Mouse (Mus musculus) Muller cell, postnatal 12 days (primary cell): ENCODE measurements at regions not wholly inside any gene's neighbourhood (a gene's known extent, or its start where the extent isn't known, plus 50 kb on each side); places are given as distances from the start of the nearest gene placed in this dataset.

Source experiments
- DNase-seq: peaks from one replicate; pipeline ENCODE4 v3.0.0-alpha.2; 2015; ENCODE audit errors: inconsistent ontology term

GRCm38 (mm10) chr2:106318695-106319266, 315.4 kb upstream of the Dnajc24 start:
- DNase-seq, result peak; percentile 21

DNA sequence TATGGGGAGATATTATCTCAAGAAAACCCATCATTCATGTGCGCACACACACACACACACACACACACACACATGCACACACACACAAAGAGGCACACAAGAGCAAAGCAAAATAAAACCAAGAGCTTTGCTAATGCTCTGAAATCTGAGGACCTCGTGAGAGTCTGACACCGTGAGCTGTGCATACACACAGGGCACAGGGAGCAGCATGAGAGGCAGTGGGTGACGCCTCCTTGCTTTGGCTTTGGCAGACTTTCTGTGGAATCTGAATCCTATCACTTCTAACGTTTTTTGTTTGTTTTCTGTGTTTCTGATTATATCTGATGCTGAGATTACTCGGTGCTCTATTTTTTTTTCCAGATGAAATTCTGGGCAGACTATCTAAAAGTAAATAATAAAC, 343.4 kb upstream of the Dnajc24 start:
- DNase-seq, result no peak

- no peak for DNase-seq
These were observed 343.9 kb upstream of the Dnajc24 start for GRCm38 (mm10) chr2:106347249-106347648.

GRCm38 (mm10) chr2:106355565-106355964, 337.5 kb upstream of the Mpped2 start:
- DNase-seq, result no peak

- DNase-seq, result peak; percentile 62
These were observed 337.0 kb upstream of the Mpped2 start for GRCm38 (mm10) chr2:106355984-106356547.

DNA sequence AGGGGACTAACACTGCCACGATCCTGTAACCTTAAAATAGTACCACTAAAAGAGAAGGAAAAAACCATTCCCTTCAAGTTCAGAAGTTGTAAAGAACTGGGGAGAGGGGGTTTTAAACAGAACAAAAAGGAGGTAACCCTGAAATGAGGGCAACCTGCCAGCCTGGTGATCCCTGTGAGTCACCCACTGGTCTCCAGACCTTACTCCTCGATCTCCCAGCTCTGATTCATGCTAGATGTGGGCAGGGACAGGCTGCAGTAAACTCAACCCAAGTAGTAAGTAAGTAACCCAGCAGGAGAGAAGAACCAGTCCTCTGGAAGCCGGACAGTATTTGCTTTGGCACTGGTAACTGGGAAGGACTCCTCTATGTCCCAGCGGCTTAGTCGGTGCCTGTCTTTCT, 324.4 kb upstream of the Mpped2 start:
- DNase-seq, result peak; percentile 55

DNA sequence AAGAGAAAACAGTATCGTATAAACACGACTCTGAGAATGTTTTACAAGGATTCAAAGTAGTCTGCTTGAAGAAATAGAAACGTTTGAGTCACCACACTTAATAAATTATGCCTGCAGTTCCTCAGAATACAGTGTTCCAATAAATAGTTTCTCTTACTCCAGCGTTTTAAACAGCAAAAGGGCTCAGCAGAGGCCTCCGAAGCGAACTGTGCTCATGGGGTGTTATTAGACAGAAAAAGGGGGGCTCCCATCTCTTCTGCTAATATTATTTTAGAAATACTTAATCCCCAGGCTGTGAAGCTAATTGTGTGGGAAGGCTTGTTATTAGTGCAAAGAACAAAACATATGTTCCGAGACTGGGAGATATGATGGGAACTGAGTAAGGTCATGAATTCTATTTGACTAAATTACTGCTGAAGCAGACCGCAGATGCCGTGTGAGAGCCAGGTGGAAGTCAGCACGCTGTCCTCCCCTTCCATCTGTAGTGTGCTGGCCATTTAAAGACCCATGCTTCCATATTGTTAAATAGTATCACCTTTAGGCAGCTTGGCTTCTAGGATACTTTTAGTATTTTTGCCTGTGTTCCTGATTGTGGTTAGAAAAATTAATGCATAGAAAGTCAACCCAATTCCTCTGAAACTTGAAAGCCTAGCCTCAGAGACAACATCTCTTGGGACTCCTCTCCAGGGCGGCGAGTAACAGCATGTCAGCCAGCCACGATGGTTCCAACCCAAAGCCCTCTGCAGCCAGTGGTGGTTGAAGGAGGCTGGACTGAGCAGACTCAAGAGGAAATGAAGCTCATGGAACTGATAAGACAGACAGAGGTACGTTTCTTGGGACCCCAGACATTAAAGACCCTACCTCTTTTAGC, 309.4 kb upstream of the Mpped2 start:
- no peak for DNase-seq

DNA sequence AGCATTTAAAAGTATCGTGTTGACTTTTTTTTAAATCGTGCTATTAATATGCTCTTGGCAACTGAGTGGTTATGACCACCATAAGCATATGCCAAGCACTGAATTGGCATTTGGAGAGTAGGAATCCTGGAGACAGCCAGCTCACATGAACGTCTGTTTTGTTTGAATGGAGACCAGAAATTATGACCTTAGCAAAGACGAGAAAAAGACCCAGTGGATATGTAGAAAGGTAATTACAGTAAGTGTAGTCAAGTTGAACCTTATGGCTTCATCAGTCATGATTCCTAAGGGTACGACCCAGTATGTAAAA, 308.8 kb upstream of the Mpped2 start:
- DNase-seq, result no peak

DNA sequence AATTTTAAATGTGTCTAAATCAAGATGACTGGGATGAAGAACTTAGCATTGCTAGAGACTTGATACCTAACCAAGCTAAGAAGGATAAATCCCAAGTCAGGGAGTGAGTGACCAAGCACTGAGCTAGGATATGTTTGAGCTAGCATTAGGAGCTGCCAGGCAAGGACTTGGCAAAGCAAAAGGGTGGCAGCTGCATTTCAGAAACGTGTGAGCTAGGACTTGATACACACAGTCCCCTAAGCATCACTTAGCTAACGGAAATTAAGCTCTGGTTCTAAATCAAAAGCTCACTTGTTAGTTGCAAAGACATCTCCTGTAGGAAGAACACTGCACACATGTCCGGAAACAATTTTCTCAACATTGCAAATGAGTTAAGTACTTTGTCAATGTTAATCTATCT, 308.2 kb upstream of the Mpped2 start:
- DNase-seq, result no peak

DNA sequence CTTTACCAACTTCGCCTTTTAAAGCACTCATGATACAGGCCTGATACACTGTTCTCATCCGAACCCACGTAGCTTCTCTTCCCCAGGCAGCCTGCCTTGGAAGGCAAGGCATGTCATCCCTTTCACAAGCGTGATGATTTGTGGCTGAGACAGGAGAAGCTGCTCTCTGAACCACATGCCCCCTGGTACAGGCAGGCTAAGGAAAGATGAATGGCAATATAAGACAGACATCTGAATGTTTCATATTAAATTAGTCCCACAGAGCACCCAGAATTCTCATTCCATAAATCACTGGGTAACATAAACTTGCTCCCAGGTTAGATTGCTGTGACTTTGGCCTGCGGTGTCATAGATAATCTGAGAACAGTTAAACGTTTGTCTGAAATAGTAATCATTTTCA, 280.9 kb upstream of the Mpped2 start:
- DNase-seq, result no peak

- no peak for DNase-seq
These were observed 277.5 kb upstream of the Mpped2 start for GRCm38 (mm10) chr2:106415474-106416019.

- no peak for DNase-seq
These were observed 274.9 kb upstream of the Mpped2 start for GRCm38 (mm10) chr2:106418181-106418580.

- DNase-seq, result peak; percentile 66
These were observed 268.1 kb upstream of the Mpped2 start for GRCm38 (mm10) chr2:106424974-106425373.

GRCm38 (mm10) chr2:106425451-106425881, 267.6 kb upstream of the Mpped2 start:
- DNase-seq, result peak; percentile 76

DNA sequence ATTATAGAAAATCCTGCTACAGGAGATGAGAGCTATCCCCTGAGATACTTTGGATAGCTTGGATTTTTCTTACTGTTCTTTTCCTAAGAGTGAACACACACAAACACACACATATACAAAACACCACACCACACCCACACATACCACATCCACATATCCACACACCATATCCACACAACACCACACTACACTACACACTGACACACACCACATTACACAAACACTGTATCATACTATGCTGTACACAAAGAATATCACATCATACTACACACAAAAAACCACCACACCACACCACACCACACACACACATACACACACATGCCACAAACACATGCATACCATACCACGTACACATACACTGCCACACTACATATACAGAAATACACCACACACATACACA, 267.1 kb upstream of the Mpped2 start:
- DNase-seq, result no peak

DNA sequence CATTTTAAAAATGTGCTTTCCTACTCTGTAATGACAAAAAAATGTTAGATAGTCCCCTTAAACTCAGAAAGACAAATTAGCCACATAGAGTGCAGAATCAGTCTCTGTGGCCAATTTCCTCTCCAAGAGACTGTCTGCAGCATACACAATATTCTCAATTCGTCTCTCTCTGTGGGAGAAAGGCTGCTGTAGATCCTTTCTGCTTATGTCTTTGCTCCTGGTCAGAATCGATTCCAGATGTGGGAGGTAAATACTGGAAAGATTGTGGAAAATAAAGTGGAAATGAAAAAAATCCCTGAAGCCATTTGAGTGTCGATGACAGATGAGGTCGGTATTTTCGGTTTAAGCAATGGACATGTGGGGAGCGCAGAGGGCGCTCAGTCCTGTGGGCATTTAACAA, 265.8 kb upstream of the Mpped2 start:
- DNase-seq, result no peak

DNA sequence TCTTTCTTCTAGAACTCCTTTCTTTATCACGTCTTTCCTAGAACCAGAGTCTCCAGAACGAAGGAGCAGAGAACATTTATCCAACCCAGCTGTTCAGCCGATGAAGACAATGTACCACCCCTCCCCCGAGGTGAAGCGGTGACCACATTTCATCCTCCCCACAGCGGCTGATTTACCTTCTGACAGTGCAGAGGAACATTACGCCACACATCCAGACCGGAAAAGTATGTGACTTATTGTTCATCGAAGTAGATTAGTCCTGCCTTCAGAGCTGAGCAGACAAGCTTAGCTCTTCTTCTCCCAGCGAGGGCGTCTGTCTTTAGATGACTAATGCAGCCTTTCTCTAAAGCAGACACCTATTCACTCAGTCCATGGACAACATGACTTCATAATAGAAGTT, 264.2 kb upstream of the Mpped2 start:
- DNase-seq, result peak; percentile 36

DNA sequence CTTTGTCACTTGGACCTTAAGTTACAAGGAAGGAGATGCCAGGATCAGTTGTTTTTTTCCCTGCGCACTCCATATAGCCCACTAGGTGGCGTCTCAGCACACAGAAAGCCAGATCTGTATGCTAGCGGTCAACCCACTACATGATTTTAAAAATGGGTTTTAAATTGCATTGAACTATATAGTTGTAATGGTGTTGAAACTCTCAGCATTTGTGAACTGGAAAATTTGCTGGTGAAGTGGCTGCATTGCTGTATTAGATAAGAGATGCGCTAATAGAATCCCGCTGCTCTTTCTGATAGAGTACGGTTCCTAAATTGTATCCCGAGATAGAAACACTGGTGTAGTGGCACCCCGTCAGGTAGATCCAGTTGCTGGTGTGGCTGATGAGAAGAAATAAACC, 261.9 kb upstream of the Mpped2 start:
- DNase-seq, result peak; percentile 57

DNA sequence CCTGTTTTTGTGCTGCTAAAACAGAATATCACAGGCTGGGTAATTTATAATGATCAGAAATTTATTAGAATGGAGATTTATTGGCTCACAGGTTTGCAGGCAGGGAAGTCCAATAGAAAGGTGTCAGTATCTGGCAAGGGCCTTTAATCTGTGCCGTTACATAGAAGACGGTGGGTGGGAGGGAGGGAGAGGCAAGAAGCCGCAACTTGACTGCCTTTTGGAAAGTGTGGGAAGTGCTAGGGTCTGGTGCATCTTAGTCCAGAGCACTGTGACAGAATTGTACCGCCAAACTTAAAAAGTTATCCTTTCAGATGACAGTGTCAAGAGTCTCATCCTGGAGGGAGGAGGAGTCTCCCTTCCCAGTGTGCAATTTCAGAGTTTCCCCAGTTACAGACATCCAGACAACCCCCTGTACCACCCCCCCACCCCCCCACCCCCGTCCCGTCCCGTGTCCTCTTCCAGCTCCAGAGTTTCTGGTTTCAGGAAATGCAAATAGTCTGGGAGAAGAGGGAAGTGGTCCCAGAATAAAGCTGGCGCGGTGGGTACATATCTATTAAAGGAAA, 261.4 kb upstream of the Mpped2 start:
- no peak for DNase-seq

- no peak for DNase-seq
These were observed 256.9 kb upstream of the Mpped2 start for GRCm38 (mm10) chr2:106436136-106436535.

DNA sequence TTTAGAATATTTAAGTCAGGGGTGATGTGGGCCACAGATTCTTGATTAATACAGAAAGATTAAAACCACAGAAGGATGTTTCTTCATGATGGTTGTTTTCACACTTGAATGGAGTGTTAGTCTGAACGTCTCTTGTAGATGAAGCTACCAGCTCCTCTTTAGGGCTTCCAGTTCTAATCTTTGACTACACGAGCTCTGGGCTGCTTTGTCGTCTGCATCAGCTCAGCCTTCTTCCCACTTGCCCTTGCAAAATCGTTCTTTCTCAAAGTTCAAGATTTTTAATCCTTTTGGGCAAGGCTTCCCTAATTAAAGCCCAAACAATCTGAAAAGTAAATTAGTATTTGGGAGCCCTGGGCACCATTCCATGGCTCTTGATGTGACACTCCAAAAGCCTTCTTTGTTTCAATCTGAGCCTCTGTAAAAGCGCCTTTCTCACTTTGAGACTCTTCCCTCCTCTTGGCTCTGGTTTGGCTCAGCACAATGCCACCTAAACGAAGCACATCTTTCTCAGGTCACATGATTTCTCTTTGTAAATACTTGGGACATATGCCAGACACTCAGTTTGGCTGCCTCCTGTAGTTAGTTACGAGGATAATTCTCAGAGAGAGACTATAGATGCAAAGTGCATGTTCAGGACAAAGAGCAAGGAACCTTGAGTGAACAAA, 238.6 kb upstream of the Mpped2 start:
- DNase-seq, result peak; percentile 75

DNA sequence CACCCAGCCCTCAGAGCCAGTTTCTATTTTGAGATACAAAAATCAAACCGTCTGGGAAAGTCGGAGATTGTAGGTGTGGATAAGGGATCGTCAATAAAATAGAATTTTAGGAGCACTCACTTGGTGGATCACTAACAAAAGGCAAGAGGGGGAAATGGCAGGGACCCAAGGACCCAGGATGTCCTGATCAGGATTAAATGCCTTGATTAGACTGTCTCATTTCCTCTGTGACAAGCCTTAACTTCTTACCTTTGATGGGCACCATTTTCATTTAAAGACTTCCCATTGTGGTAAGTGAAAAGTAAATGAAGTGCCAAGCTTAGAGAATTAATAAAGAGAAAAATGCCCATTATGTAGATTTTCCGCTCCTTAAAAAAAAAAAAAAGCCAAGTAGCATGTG, 238.0 kb upstream of the Mpped2 start:
- no peak for DNase-seq
